In genomic region chr10:70436656-70437055, GRCm38 (mm10) we compare ENCODE assay signal across 21 mouse cellular contexts. TPM values are rescaled to one million over a fixed set of nuclear protein-coding genes. Genes with fewer than 3 reads are reported as not detected.
DNase-seq lines count a peak whose midpoint lies in the region; ATAC-seq and TF ChIP-seq lines count a peak whose summit lies in the region.
"Had no signal": no experiment of that assay in that cellular context is flagged by ENCODE, and none has a peak within 500 bp of the region (broad histone marks: within the 10 kb centered on the region; RNA-seq: fewer than 3 reads in every experiment).

No protein-coding gene starts in this region.

- peaks cover 12% of the 10 kb centered on the region for H3K4me1 ChIP-seq in heart, embryonic 13.5 days
- H3K4me1 ChIP-seq in kidney, embryonic 15.5 days: peaks cover 16% of the 10 kb centered on the region

- peaks cover 3% of the 10 kb centered on the region; the same call in 1 of the 2 replicates for H3K9me3 ChIP-seq in heart, embryonic 13.5 days
- H3K9me3 ChIP-seq in kidney, embryonic 15.5 days (replicated peaks): no peaks in the 10 kb centered on the region
- H3K9me3 ChIP-seq: embryonic facial prominence, embryonic 12.5 days; forebrain, embryonic 12.5 days; hindbrain, embryonic 12.5 days had no signal

- no peak overlapping the region for H3K4me3 ChIP-seq in gastrocnemius, adult 2 months
- no peak overlapping the region for H3K4me3 ChIP-seq in heart, embryonic 13.5 days
- H3K4me3 ChIP-seq in kidney, embryonic 15.5 days (replicated peaks): no peak overlapping the region
- H3K4me3 ChIP-seq: embryonic facial prominence, embryonic 12.5 days; forebrain, embryonic 12.5 days; hindbrain, embryonic 12.5 days had no signal

- no peak for ATAC-seq in heart, embryonic 13.5 days (ENCODE audit: extremely low read depth, insufficient number of reproducible peaks, low FRiP score, low TSS enrichment)
- ATAC-seq in kidney, embryonic 15.5 days (replicated peaks; ENCODE audit: low FRiP score): no peak
- ATAC-seq: activated CD4-positive, CD25-positive, alpha-beta regulatory T cell, adult 4 months; CD4-positive, CD25-positive, alpha-beta regulatory T cell, adult 4 months; forebrain, embryonic 16.5 days; hindbrain, embryonic 16.5 days; inflammation-experienced regulatory T-cells, adult 6 months; intestine, postnatal 0 days had no signal

- no peak for DNase-seq in gastrocnemius, adult 2 months
- DNase-seq in gastrocnemius, adult 18-20 months (ENCODE audit: low spot score): no peak
- no peak for DNase-seq in heart, adult 8-10 months (ENCODE audit: low spot score)
- no peak for DNase-seq in kidney, postnatal 10 days
- DNase-seq in right cerebral cortex, postnatal 14 days: no peak
- DNase-seq: B cell, adult 2 months; cerebellum, adult 11-12 months; cerebellum, adult 9-10 months had no signal

- H3K4me2 ChIP-seq in heart, embryonic 13.5 days: no peak overlapping the region
- no peak overlapping the region for H3K4me2 ChIP-seq in kidney, embryonic 15.5 days
- H3K4me2 ChIP-seq: embryonic facial prominence, embryonic 12.5 days; forebrain, embryonic 12.5 days; hindbrain, embryonic 12.5 days had no signal

- no peak for TF ChIP-seq CTCF in gastrocnemius, adult 2 months (IDR thresholded peaks at IDR 0.05)

- no peak overlapping the region for H3K9ac ChIP-seq in heart, embryonic 13.5 days
- no peak overlapping the region for H3K9ac ChIP-seq in kidney, embryonic 15.5 days
- H3K9ac ChIP-seq: embryonic facial prominence, embryonic 12.5 days; forebrain, embryonic 12.5 days; hindbrain, embryonic 12.5 days had no signal

- intact Hi-C loops in gastrocnemius, adult 2 months (cut with DNase I): no loop called here

- H3K27ac ChIP-seq in gastrocnemius, adult 2 months: peak overlapping the region; percentile 59
- H3K27ac ChIP-seq in heart, embryonic 13.5 days (replicated peaks): peak overlapping the region; percentile 52
- H3K27ac ChIP-seq in kidney, embryonic 15.5 days: 0 out of 2 replicates have a peak overlapping the region, but pooled peaks have one; percentile 9
- H3K27ac ChIP-seq: embryonic facial prominence, embryonic 12.5 days; forebrain, embryonic 12.5 days; hindbrain, embryonic 12.5 days had no signal

- WGBS in heart, embryonic 13.5 days: 76% methylated on average over 4 of the region's 4 CpGs
- 84% methylated on average over 4 of the region's 4 CpGs for WGBS in kidney, embryonic 15.5 days

- no peaks in the 10 kb centered on the region for H3K27me3 ChIP-seq in heart, embryonic 13.5 days (replicated peaks)
- peaks cover 3% of the 10 kb centered on the region; the same call in 1 of the 2 replicates for H3K27me3 ChIP-seq in kidney, embryonic 15.5 days
- H3K27me3 ChIP-seq: embryonic facial prominence, embryonic 12.5 days; forebrain, embryonic 12.5 days; hindbrain, embryonic 12.5 days had no signal

- no peaks in the 10 kb centered on the region for H3K36me3 ChIP-seq in heart, embryonic 13.5 days
- no peaks in the 10 kb centered on the region for H3K36me3 ChIP-seq in kidney, embryonic 15.5 days
- H3K36me3 ChIP-seq: embryonic facial prominence, embryonic 12.5 days; forebrain, embryonic 12.5 days; hindbrain, embryonic 12.5 days had no signal

RNA-seq across cellular contexts. Expression of gene Fam13c, which starts 3.6 kb away (rescaled TPM):
- total RNA-seq in gastrocnemius, adult 2 months (2021): 1 to 10 TPM; 5.2 to 7.0 TPM
- 1 to 10 TPM; 4.6 to 6.3 TPM for total RNA-seq in gastrocnemius, adult 18-20 months (2021)
- polyA plus RNA-seq in heart, embryonic 13.5 days (2015; fragmentation: Nextera tagmentation; extraction: Ambion mirVana): 9.5 and 10.0 TPM in 2 replicates
- 1 to 10 TPM; 4.3 to 6.5 (median 5.4) TPM for total RNA-seq in heart, adult 8-10 months (2022)
- 6.2 and 6.9 TPM in 2 replicates for polyA plus RNA-seq in kidney, embryonic 15.5 days (2015; fragmentation: Nextera tagmentation; extraction: Ambion mirVana)
- total RNA-seq: granulocyte monocyte progenitor cell, adult 5-6 weeks; MEL had no signal
- polyA plus RNA-seq: activated CD4-positive, CD25-positive, alpha-beta regulatory T cell, adult 4 months; CD4-positive, CD25-positive, alpha-beta regulatory T cell, adult 4 months; inflammation-experienced regulatory T-cells, adult 6 months had no signal

Comparison
In these comparisons a context has a peak if more than half of its experiments do, and no peak if none do; other contexts are left out.
1. H3K27ac ChIP-seq: peak in every context shown above with its lines; median percentile 59 in gastrocnemius, adult 2 months; 52 in heart, embryonic 13.5 days; 9 in kidney, embryonic 15.5 days.